Mouse (Mus musculus) hindbrain, postnatal 0 days (tissue): ENCODE results near the gene Nprl2. TPM values are rescaled to one million over a fixed set of nuclear protein-coding genes. Genes with fewer than 3 reads are reported as not detected.

Experiments used
- ATAC-seq: fragments of 200-750 bp; cut with Nextera tagmentation; 2 replicates; pipeline ENCODE4 v1.8.0; 2017; ENCODE audit warnings: mild to moderate bottlenecking, moderate TSS enrichment, moderate library complexity
- DNase-seq: peaks from one replicate; pipeline ENCODE4 v3.0.0-alpha.2; 2015; ENCODE audit warnings: low spot score
- H3K27ac ChIP-seq: fragments of 300-500 bp; sonication (generic); 2 replicates; pipeline ENCODE4 v1.5.1; 2014; ENCODE audit warnings: mild to moderate bottlenecking
- H3K27me3 ChIP-seq: fragments of 300-500 bp; sonication (generic); 2 replicates; pipeline ENCODE4 v1.6.1; 2014; ENCODE audit warnings: low read length, mixed read lengths; ENCODE audit not compliant: insufficient read depth
- H3K36me3 ChIP-seq: fragments of 300-500 bp; sonication (generic); 2 replicates; pipeline ENCODE4 v1.6.1; 2014; ENCODE audit warnings: low read length, mixed read lengths; ENCODE audit not compliant: insufficient read depth
- H3K4me1 ChIP-seq: fragments of 300-500 bp; sonication (generic); 2 replicates; pipeline ENCODE4 v1.6.1; 2014; ENCODE audit warnings: antibody characterized with exemption, low read length, mixed read lengths; ENCODE audit not compliant: insufficient read depth
- H3K4me2 ChIP-seq: fragments of 300-500 bp; sonication (generic); 2 replicates; pipeline ENCODE4 v1.6.1; 2014; ENCODE audit warnings: low read depth, mild to moderate bottlenecking, low read length, moderate library complexity, mixed read lengths
- H3K4me3 ChIP-seq: fragments of 300-500 bp; sonication (generic); 2 replicates; pipeline ENCODE4 v1.5.1; 2014; ENCODE audit warnings: low read length
- H3K9ac ChIP-seq: fragments of 300-500 bp; sonication (generic); replicated peaks from 2 replicates; pipeline ENCODE4 v1.6.1; 2014; ENCODE audit warnings: mild to moderate bottlenecking, low read length, moderate library complexity, mixed read lengths
- H3K9me3 ChIP-seq: fragments of 300-500 bp; sonication (generic); 2 replicates; pipeline ENCODE4 v1.6.1; 2016; ENCODE audit warnings: low read length, mixed read lengths
- CTCF ChIP-seq: IDR thresholded peaks from 2 replicates; pipeline ENCODE4 v1.5.1; 2016; ENCODE audit warnings: antibody characterized with exemption, control low read depth, low read depth
- WGBS: fragments of 180-500 bp; shearing (Covaris S2); extraction: QIAGEN DNeasy Blood & Tissue Kit; methylation state at CpG from one replicate; pipeline ENCODE4 v1.1.7; 2014; 5-methylcytosine and 5-hydroxymethylcytosine counted together
- polyA plus RNA-seq: library from polyadenylated mRNA; unstranded; fragments of >200 nt; fragmentation: Nextera tagmentation; extraction: Ambion mirVana; gene quantifications from 2 replicates; pipeline ENCODE4 v1.2.1, GENCODE M21; 2015
- total RNA-seq: library from RNA; depleted of rRNA; stranded (reverse); fragments of >200 nt; gene quantifications from 2 replicates; pipeline ENCODE4 v1.2.3, GENCODE M21; 2014; rRNA removed

The Nprl2 gene
- 58.6 and 70.5 TPM in 2 replicates for total RNA-seq
- polyA plus RNA-seq, result 53.0 and 54.6 TPM in 2 replicates

GRCm38 (mm10) chr9:107541474-107542351, at the start of gene Nprl2, which contains the start of gene Cyb561d2:
Gene Nprl2 (plus strand): TSS chr9:107542226.
Gene Cyb561d2 (minus strand): TSS chr9:107542193.
- WGBS, result under 1% methylated on average over 46 of the region's 46 CpGs
- H3K4me2 ChIP-seq, result peak within 1 kb of the TSS; percentile 95
- no peaks in the 10 kb centered on the region for H3K27me3 ChIP-seq
- H3K9ac ChIP-seq, result peak within 1 kb of the TSS; percentile 40
- ATAC-seq, result peak; percentile 91
- TF ChIP-seq CTCF, result 0 out of 2 replicates have a peak, but pooled peaks have one; percentile 4
- peak within 1 kb of the TSS; percentile 63 for H3K4me3 ChIP-seq
- DNase-seq, result peak; percentile 96
- peaks cover 18% of the 10 kb centered on the region; the same call in 1 of the 2 replicates for H3K36me3 ChIP-seq
- H3K9me3 ChIP-seq, result no peaks in the 10 kb centered on the region
- H3K4me1 ChIP-seq, result peaks cover 24% of the 10 kb centered on the region; the same call in 1 of the 2 replicates
- H3K27ac ChIP-seq, result peak within 1 kb of the TSS; percentile 69

- TF ChIP-seq CTCF, result no peak
- WGBS, result 70% methylated on average over 1 of the region's 1 CpGs
- no peaks in the 10 kb centered on the region for H3K36me3 ChIP-seq
- no peaks in the 10 kb centered on the region for H3K27me3 ChIP-seq
- H3K4me1 ChIP-seq, result no peaks in the 10 kb centered on the region
- no peak overlapping the region for H3K4me3 ChIP-seq
- no peak overlapping the region for H3K27ac ChIP-seq
- DNase-seq, result no peak
- no peaks in the 10 kb centered on the region for H3K9me3 ChIP-seq
- ATAC-seq, result no peak
- no peak overlapping the region for H3K9ac ChIP-seq
- H3K4me2 ChIP-seq, result no peak overlapping the region
These were observed 48.5 kb upstream of the Nprl2 start for GRCm38 (mm10) chr9:107493511-107493910.

GRCm38 (mm10) chr9:107494238-107494637, 47.8 kb upstream of the Nprl2 start:
- no peak for DNase-seq
- peak; percentile 25; the same call in 1 of the 2 replicates for ATAC-seq
- Histone ChIP-seq H3K4me3 (no peak overlapping the region), H3K36me3 (peaks cover 7% of the 10 kb centered on the region; the same call in 1 of the 2 replicates), H3K4me2 (no peak overlapping the region), H3K9ac (no peak overlapping the region), H3K27ac (no peak overlapping the region), H3K4me1 (no peaks in the 10 kb centered on the region), H3K27me3 (no peaks in the 10 kb centered on the region), H3K9me3 (no peaks in the 10 kb centered on the region)
- 73% methylated on average over 12 of the region's 12 CpGs for WGBS
- no peak for TF ChIP-seq CTCF

DNA sequence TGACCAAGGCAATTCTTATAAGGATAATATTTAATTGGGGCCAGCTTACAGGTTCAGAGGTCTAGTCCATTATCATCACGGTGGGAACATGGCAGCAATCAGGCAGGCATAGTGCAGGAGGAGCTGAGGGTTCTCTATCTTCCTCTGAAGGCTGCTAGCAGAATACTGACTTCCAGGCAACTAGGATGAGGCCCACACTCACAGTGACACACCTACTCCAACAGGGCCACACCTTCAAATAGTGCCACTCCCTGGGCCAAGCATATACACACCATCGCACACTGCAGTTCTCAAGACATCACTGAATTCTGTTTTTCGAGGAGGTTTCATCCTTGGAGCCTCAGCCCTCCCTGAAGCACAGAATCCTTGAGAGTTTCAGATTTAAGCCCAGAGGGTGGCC, 45.7 kb upstream of the Nprl2 start:
- ATAC-seq (no peak), DNase-seq (no peak)
- no peak overlapping the region for H3K4me3 ChIP-seq
- no peak overlapping the region for H3K4me2 ChIP-seq
- H3K36me3 ChIP-seq, result peaks cover 7% of the 10 kb centered on the region; the same call in 1 of the 2 replicates
- no peak overlapping the region for H3K27ac ChIP-seq
- H3K27me3 ChIP-seq, result no peaks in the 10 kb centered on the region
- WGBS, result 84% methylated on average over 3 of the region's 3 CpGs
- H3K9me3 ChIP-seq, result no peaks in the 10 kb centered on the region
- H3K4me1 ChIP-seq, result no peaks in the 10 kb centered on the region
- H3K9ac ChIP-seq, result no peak overlapping the region
- no peak for TF ChIP-seq CTCF

GRCm38 (mm10) chr9:107500708-107501286, 41.2 kb upstream of the Nprl2 start:
- Histone ChIP-seq H3K27ac (no peak overlapping the region), H3K27me3 (no peaks in the 10 kb centered on the region), H3K4me1 (peaks cover 6% of the 10 kb centered on the region; the same call in 1 of the 2 replicates), H3K9ac (no peak overlapping the region), H3K36me3 (peaks cover 7% of the 10 kb centered on the region; the same call in 1 of the 2 replicates), H3K9me3 (no peaks in the 10 kb centered on the region), H3K4me2 (no peak overlapping the region), H3K4me3 (no peak overlapping the region)
- no peak for DNase-seq
- no peak for TF ChIP-seq CTCF
- 82% methylated on average over 3 of the region's 3 CpGs for WGBS
- no peak for ATAC-seq

- 71% methylated on average over 12 of the region's 12 CpGs for WGBS
- peaks cover 7% of the 10 kb centered on the region; the same call in 1 of the 2 replicates for H3K36me3 ChIP-seq
- no peak overlapping the region for H3K4me2 ChIP-seq
- H3K9me3 ChIP-seq, result no peaks in the 10 kb centered on the region
- no peak for DNase-seq
- peaks cover 8% of the 10 kb centered on the region; the same call in 1 of the 2 replicates for H3K4me1 ChIP-seq
- ATAC-seq, result no peak
- H3K27ac ChIP-seq, result no peak overlapping the region
- H3K9ac ChIP-seq, result no peak overlapping the region
- no peak for TF ChIP-seq CTCF
- H3K4me3 ChIP-seq, result no peak overlapping the region
- H3K27me3 ChIP-seq, result no peaks in the 10 kb centered on the region
These were observed 39.7 kb upstream of the Nprl2 start for GRCm38 (mm10) chr9:107502131-107502846.
